Mouse (Mus musculus) left cerebral cortex, postnatal 10 days (tissue): ENCODE results near the gene Plk2. TPM values are rescaled to one million over a fixed set of nuclear protein-coding genes. Genes with fewer than 3 reads are reported as not detected.
"Not testable (repeated sequence)": the region's sequence is repeated elsewhere in the genome, so short reads cannot be mapped to it uniquely, and the experiment has no call there.

ENCODE experiments used
- DNase-seq, 2 experiments: peaks; one replicate each; pipeline ENCODE4 v3.0.0; 2021 to 2022; ENCODE audit warnings: low spot score in 2 of 2, mixed read lengths in 1 of 2; ENCODE audit errors: extremely low spot score in 1 of 2
- intact Hi-C: fragments of 180-260 bp; cut with DNase I; formaldehyde crosslinking; loops from one replicate; pipeline ENCODE4 v1.15.1; 2025
- total RNA-seq, 2 experiments: library from RNA; stranded (reverse); gene quantifications; 2 replicates each; pipeline ENCODE4 v1.2.3; 2021

The Plk2 gene
- total RNA-seq, 2 experiments from 2014 or later, result 247 to 257 TPM

DNA sequence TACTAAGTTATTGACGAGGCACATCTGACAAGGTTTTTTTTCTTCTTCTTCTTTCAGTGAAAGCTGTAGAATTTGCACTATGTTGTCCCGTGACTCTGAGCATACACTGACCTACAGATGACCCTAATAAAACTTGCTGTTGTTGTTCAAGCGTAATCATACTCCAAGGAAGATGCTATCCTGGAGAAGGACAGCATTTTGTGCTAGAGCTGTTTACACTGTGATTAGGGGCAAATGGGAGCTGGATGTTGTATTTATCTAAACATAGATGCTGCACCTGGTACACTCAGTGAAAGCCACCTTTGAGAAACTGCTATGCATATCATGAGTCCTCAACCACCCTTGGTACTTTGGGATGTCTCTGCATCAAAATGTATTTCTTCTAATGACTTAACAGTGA is 6.6 kb downstream of the Plk2 start:
- no peak for DNase-seq
- intact Hi-C loops, result loop anchor here (5.0 kb wide), 1 partner anchor 141 kb away; no protein-coding TSS in a partner anchor

DNA sequence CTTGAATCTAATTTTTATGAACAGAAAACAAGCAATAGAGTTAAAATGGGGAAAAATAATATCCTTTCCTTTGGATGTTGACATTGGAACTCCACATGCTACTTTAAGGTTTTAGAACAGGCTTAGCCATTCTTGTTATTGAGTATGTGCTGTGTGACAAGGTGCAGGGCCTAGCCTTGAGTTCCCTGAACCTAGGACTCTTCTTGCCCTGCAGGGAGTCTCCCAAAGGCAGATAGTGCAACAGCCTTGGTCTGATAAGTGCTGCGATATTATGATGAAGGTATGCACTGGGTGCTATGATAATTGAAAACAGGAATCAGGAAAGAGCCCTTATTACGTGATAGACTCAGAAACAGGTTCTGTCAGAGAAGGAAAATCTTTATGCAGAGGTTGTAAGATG is 7.0 kb downstream of the Plk2 start:
- DNase-seq, result no peak
- intact Hi-C loops, result loop anchor here (5.0 kb wide), 1 partner anchor 140 kb away; no protein-coding TSS in a partner anchor

- peak in 1 of 2 experiments; percentile 31 for DNase-seq
- intact Hi-C loops, result loop anchor here (5.0 kb wide), 1 partner anchor 138 kb away; no protein-coding TSS in a partner anchor
These were observed 9.2 kb downstream of the Plk2 start for GRCm38 (mm10) chr13:110404059-110404458.

DNA sequence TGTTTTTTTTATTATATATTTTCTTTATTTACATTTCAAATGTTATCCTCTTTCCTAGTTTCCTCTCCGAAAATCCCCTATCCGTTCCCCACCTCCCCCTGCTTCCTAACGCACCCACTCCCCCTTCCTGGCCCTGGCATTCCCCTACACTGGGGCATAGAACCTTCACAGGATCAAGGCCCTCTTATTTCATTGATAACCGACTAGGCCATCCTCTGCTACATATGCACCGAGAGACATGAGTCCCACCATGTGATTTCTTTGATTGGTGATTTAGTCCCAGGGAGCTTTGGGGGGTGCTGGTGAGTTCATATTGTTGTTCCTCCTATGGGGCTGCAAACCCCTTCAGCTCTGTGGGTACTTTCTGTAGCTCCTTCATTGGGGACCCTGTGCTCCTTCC is 9.8 kb downstream of the Plk2 start:
- DNase-seq, result not testable (repeated sequence)
- intact Hi-C loops, result loop anchor here (5.0 kb wide), 1 partner anchor 138 kb away; no protein-coding TSS in a partner anchor

GRCm38 (mm10) chr13:110406152-110406551 is 11.3 kb downstream of the Plk2 start:
- peak in 1 of 2 experiments; percentile 41 for DNase-seq
- intact Hi-C loops, result no loop called here

GRCm38 (mm10) chr13:110412572-110413209 is 17.8 kb downstream of the Plk2 start:
- DNase-seq, result no peak
- intact Hi-C loops, result no loop called here

DNA sequence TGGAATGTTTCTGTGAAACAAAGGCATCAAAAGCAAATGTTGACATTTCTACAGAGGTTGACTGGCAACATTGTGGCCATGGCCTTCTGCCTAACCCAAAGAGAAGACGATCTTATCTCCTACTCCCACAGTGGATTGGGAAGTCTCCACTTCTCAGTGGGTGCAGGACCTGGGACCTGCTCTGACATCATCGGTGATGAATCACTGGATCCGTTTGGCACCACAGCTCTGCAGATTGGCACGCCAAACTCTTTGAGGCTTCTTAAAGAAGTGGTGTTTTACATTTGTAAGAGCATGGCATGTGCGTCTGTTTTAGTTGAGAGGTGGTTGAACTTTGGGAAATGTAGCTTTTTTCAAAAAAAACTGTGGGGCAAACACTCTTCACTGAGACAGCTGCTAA is 23.8 kb downstream of the Plk2 start:
- DNase-seq, result no peak
- intact Hi-C loops, result no loop called here

- intact Hi-C loops, result no loop called here
- DNase-seq, result no peak
These were observed 24.8 kb downstream of the Plk2 start for GRCm38 (mm10) chr13:110419640-110420039.

DNA sequence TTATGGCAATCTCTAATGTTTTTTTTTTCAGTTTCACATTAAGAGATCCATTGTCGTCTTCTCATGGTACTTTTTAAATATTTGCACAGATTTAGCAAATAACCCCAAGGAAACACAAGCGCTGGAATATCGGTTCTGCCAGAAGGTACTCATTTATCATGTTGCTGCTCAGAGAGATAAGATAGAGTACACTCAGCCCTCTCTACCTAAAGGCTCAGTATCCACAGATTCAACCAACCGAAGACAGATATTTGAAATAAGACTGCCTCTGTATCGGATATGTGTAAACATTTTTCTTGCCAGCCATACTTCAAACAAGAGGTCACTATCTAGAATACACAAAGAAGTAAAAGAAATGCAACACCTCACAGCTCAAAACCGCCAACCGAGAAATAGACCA is 27.6 kb downstream of the Plk2 start:
- intact Hi-C loops, result no loop called here
- no peak for DNase-seq

DNA sequence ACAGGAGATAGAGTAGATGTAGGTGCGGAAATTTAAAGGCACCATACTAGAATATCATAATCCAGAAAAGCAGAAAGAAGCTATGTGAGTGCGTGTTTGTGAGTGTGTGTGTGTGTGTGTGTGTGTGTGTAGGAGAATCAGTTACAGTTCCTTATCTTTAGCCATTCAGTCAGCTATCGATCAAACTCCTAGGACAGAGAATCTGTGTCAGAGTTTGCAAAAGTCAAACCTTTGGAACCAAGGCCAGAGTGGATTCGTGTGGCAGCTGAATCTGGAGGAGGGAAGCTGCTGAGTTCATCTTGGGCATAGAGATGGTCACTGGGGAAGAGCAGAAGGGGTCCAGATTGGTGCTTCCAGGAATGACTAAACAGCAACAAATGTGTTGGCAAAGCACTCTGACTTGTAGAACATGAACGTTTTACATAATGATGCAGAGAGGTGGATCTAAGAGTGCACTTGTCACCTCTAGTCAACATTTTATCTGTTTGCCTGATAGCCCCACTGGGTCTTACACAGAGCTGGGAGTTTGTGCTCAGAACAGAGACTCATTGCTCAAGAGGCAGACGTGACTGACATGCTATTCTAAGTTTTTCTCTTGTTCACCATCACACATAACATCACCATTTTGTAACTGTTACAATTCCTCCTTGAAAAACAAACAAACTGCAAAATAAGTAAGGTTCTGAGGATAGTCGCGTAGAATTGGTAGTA is 30.8 kb downstream of the Plk2 start:
- DNase-seq, result no peak
- intact Hi-C loops, result no loop called here

- intact Hi-C loops, result no loop called here
- DNase-seq, result no peak
These were observed 36.5 kb downstream of the Plk2 start for GRCm38 (mm10) chr13:110431388-110431787.

DNA sequence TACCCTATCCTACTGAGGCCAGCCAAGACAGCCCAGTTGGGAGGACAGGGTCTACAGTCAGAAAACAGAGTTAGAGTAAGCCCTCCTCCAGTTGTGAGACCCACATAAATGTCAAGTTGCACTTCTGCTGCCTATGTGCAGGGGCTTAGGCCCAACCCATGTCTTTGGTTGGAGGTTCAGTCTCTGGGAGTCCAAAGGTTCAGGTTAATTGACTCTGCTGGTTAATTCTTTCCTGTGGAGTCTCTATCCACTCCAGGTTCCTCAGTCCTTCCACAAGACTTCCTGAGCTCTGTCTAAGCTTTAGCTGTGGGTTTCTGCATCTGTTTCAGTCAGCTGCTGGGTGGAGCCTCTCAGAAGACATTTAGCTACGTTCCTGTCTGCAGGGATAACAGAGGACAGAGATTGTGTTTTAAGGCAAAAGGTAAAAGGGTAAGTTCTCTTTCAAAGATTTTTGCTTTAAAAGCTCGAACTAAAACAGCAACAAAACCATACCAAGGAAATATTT is 37.3 kb downstream of the Plk2 start:
- intact Hi-C loops, result no loop called here
- DNase-seq, result no peak

- intact Hi-C loops, result no loop called here
- DNase-seq, result no peak
These were observed 37.8 kb downstream of the Plk2 start for GRCm38 (mm10) chr13:110432613-110433012.

DNA sequence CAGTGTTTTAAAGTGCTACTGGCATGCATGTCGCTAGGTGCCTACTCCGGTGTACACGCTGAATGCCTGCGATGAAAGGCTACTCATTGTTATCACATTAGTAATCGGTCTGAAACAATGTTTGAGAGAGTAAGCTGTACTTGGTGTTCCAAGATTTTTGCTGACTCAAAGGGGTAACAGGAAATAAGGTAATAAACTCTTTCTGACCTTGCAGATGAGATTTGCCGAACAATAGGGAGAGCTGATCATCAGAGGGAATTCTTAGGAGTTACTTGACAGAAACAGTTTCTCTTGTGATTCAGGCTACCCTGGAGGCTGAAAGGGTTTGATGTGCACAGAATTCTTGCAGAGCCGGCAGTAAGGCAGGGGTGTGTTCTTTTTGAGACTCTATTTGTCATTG is 41.8 kb downstream of the Plk2 start:
- intact Hi-C loops, result no loop called here

DNA sequence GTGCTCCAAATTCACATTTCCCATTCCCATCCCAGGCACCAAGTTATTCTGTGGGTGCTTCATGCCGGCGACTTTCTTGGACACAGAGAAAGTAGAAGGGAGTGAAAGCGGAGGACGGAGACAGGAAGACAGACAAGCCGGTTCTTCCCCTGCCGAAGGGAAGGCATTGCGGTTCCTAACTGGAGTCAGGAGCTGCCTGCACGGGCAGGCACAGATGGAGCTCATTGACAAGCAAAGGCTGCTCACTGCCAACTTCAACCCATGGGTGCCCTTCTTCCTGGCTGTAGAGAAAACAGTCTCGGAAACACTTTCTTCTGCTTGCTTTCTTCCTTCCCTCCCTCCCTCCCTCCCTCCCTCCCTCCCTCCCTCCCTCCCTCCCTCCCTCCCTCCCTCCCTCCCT is 43.8 kb downstream of the Plk2 start:
- no peak for DNase-seq
- intact Hi-C loops, result no loop called here

More for the DNA sequence above, 41.8 kb downstream of the Plk2 start:
- no peak for DNase-seq

DNA sequence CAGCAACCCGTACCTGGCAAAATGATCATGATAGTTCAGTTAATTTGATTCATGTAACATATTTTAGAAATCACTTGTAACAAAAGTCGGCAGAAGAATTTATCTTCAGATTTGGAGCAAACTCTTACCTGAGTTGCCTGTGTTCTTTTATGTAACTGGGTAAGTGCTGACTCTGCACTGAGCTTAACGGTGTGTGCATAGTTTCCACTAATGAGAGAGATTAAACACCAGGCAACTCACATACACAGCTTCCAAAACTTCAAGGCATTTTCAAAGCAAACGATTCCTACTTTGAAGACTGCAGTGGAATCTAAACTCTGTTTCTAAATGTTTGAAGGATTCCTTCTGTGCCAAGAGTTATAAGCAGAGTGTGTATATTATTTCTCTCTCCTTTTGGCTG is 49.5 kb downstream of the Plk2 start:
- no peak for DNase-seq
- intact Hi-C loops, result no loop called here

- intact Hi-C loops, result no loop called here
- no peak for DNase-seq
These were observed 50.0 kb downstream of the Plk2 start for GRCm38 (mm10) chr13:110444894-110445293.

DNA sequence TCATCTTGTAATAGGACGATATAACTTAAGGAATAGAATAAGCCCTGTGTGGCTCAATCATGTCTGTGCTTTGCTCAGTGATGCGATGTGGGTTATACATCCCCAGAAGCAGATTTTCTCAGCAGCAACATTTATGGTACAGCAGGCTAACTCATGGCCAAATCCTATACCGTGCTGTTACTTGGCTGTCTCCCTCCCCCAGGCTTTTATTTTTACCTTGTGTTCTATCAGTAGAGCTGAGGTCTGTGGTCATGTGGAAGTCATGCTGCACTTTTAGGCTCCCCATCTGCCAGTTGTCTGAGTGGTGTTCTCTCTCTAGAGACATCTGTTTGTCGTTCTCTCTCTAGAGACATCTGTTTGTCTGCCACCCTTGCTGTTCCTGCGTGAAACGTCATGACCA is 51.6 kb downstream of the Plk2 start:
- intact Hi-C loops, result no loop called here
- DNase-seq, result no peak

- no peak for DNase-seq
- intact Hi-C loops, result no loop called here
These were observed 55.2 kb downstream of the Plk2 start for GRCm38 (mm10) chr13:110450056-110450455.
